Mouse (Mus musculus): ENCODE results near the gene Kdm8. TPM values are rescaled to one million over a fixed set of nuclear protein-coding genes. Genes with fewer than 3 reads are reported as not detected.

Gene Kdm8
- total RNA-seq, 2 experiments from 2014 or later: 2.6 to 4.1 TPM

DNA sequence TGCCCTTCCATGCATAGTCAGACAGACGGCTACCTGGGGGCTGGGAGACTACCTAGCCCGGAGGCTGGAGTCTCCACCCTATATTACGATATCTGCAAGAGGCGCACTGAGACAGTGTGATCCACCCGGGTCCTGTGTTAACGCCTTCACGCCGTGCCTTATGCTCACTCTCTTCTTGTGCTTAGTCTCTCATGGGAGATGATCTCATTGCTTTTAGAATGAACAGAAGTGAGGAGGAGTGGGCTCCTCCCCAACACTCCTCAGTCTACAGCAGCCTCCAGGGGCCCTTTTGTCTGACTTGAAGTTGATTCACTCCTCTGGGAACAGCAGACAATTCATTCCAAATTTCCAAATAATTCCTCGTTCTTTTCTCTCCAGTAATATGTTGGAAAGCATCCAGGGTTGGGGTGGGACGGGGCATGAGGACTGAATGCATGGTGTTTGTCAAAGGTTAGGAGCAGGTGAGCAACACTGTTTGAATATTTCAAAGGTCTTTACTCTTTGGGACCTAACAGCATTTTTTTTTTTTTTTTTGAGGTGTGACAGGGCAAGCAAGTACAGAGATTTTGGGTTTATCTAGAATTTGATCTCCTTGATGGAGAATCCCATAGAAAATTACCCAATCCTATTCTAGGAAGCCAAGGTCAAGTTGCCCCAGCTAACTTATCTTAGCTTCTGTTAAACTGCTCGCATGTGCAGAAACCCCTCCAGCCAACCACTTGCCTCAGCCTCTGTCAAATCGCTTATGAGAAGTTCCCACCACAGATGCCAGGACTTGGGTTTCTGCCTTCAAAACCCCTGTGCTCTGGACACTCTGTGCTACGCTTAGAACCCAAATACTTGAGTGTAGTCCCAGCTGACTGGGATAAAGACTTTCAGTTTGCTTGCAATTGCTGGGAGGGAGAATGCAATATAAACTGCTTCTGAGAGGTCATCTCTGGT, 55.7 kb downstream of the Kdm8 start:
- DNase-seq (ENCODE audit: low spot score in 2 of 2): no peak

DNA sequence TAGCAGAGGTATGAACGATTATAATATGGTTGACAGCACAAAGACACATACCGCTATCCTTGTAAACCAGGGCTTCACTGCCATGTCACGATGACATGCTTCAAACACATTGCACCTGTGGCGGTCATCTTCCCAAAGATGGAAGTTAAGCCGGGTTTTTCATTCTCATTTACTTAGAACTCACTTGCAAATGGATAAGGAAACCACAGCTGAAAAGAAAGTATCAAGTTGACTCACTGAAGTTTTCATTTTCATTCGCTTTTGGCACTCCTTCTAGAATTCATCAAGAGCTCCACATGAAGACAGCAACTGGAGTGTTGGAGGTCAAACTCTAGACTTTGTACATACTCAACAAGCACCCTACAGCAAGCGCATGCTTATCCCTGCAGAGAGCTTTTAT, 56.4 kb downstream of the Kdm8 start:
- DNase-seq (ENCODE audit: low spot score in 2 of 2): no peak

DNA sequence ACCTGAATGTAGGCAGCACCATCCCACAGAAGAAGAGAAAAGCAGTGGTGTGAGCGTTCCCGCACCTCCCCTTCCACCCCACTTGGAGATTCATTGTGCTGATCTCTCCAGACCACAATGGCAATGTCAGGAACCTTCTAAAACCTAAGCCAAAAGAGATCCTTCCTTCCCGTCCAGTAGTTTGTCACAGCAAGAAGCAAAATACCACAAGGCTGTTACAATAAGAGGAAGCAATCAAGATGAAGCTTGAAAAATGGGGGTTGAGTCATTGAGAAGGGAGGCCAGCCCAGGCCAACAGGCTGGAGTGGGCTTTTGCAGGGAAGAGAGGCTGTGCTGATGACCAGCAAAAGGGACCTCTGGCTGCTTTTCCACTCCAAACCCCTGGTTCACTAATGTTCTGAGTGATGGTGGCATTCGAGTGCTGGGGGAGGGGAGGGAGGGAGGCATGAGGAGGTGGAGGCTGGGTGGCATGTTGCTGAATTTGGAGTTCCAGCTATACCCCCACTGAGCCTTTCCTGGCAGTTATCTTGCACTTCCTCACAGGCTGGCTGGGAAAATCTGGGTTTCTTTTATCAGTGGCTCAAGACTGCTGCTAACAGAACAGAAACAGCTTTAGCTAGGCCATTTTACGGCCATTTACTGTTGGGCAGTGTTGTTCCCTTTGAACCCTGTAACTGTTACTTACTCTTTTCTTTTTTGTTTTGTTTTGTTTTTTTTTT, 59.1 kb downstream of the Kdm8 start:
- no peak for DNase-seq (ENCODE audit: low spot score in 2 of 2)

DNA sequence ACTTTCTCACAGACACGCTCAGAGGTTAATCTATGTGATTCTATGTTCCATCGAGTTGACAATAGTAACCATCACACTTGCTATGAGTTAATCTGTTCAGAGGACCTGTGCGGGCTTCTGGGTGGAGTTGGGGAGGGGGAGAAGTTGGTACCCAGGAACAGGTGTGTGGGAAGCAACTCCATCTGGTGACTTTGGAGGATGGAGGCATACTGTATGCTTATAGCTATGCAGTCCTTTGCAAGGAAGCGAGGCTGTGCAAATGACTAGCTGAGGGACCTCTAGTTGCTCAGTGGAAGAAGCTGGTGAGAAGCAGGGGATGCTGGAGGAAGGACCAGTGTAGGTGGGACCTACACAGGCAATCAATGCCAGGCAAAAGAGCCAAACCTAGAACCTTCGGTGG, 60.1 kb downstream of the Kdm8 start:
- no peak for DNase-seq (ENCODE audit: low spot score in 2 of 2)

DNA sequence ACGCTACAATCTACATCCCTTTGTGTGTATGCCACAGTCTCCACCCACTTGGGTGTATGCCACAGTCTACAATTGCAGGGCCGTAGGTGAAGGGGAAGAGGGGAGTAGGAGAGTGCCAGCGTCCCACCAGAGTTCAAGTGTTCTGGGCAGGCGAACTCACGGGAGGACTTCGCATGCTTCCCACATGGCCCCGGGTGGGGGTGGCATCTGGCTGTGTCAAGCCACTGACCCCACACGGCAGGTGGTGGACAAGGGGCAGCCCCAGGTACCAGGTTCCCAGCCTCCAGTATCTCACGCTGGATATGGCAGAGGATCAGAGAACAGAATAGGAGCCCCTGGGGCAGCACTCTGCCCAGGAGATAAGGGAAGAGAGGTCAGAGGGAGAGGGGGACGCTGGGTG, 61.1 kb downstream of the Kdm8 start:
- no peak for DNase-seq (ENCODE audit: low spot score in 2 of 2)

DNA sequence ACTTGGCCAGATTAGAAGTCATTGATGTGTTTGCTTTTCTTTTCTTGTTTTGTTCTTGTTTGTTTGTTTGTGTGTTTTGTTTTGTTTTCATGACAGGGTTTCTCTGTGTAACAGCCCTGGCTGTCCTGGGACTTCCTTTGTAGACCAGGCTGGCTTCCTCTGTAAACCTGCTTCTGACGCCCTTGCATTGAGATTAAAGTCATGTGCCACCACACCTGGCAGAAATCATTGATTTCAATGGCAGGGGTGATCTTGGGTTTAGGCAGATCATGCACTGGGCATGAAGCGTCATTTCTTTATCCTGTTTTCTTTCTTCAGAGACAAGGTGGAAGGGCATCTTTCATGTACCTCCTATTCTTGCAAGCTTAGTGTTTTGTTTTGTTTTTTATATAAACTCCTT, 62.8 kb downstream of the Kdm8 start:
- DNase-seq (ENCODE audit: low spot score in 2 of 2): no peak

DNA sequence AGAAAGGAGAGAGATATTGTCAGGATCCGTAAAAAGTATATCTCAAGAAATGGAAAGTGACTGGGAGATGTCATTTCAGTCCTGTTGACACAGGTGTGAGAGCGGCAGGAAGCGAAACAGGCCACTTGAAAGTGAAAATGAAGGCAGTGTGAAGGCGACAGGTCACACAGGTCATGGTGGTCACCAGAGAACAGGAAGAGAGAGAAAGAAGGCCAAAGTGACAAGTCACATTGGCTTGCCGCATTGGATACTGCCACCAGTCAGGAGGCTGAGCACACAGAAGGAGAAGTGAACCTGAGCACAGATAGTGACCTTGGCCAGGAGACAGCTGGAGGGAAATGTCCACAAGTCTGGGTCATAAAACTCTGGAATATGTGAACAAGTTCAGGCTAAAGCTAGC, 67.0 kb downstream of the Kdm8 start:
- no peak for DNase-seq (ENCODE audit: low spot score in 2 of 2)

DNA sequence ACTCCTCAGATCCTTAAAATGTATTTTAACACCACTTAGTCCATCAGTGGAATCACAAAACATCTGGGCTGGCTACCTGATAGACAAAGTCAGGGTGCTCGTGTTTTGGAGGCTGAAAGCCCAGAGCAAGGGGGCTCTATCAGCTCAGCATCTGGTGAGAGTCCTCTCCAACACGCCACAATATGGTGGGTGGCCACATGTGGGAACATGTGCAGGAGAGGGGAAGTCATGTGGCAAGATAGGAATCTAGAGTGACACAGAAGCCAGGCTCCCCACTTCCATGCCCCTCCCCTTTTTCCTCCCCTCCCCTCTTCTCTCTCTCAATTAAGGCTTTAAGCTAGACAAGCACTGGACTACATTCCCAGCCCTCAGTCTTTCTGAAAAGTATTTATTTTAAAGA, 67.4 kb downstream of the Kdm8 start:
- DNase-seq (ENCODE audit: low spot score in 2 of 2): no peak

Other genes with a start within 250 kb of the Kdm8 start
- gene Nsmce1, start 46.9 kb downstream of the Kdm8 start, total RNA-seq (2021): 10 to 100 TPM; 28.7 to 36.5 TPM
- gene Il4ra, start 107.4 kb downstream of the Kdm8 start, total RNA-seq (2021): 100 to 1,000 TPM in 1 of 2 experiments, 10 to 100 TPM in 1; 39.6 to 199 TPM
- gene Il21r, start 158.8 kb downstream of the Kdm8 start, total RNA-seq (2021): under 1 TPM; 0.40 to 0.74 TPM

Measured in adrenal gland, adult 18-20 months (tissue).